Comparison of ENCODE assay signal across 18 mouse cellular contexts in genomic region chr16:26985796-26986195, GRCm38 (mm10). TPM values are rescaled to one million over a fixed set of nuclear protein-coding genes. Genes with fewer than 3 reads are reported as not detected.
DNase-seq lines count a peak whose midpoint lies in the region; ATAC-seq and TF ChIP-seq lines count a peak whose summit lies in the region.
"Had no signal": no experiment of that assay in that cellular context is flagged by ENCODE, and none has a peak within 500 bp of the region (broad histone marks: within the 10 kb centered on the region; RNA-seq: fewer than 3 reads in every experiment).

No protein-coding gene starts in this region.

- peak; percentile 4 for DNase-seq in kidney, adult 2 months
- DNase-seq in lung, postnatal 0 days (ENCODE audit: low spot score): no peak
- DNase-seq in lung, postnatal 10 days: no peak
- peak; percentile 44 for DNase-seq in ZHBTc4 (ENCODE audit: low read depth, low spot score)
- no peak for DNase-seq in stomach, postnatal 0 days (ENCODE audit: low spot score)
- DNase-seq in right cerebral cortex, postnatal 36 days (ENCODE audit: low spot score in 2 of 2): no peak
- DNase-seq: adrenal gland, postnatal 36 days; heart, adult 18-20 months; kidney, postnatal 25 days; layer of hippocampus, postnatal 36 days; thymus, postnatal 25 days had no signal

- no peak for TF ChIP-seq POLR2A in kidney, adult 2 months (IDR thresholded peaks at IDR 0.05; ENCODE audit: low read depth, low read length)

- no peak overlapping the region for H3K9ac ChIP-seq in kidney, embryonic 16.5 days (replicated peaks; ENCODE audit: low read length)
- H3K9ac ChIP-seq in lung, postnatal 0 days (replicated peaks; ENCODE audit: low read depth): no peak overlapping the region
- no peak overlapping the region for H3K9ac ChIP-seq in stomach, postnatal 0 days (ENCODE audit: low read length)
- H3K9ac ChIP-seq: embryonic facial prominence, embryonic 12.5 days; hindbrain, embryonic 14.5 days; midbrain, embryonic 12.5 days; stomach, embryonic 15.5 days had no signal

- TF ChIP-seq CTCF in kidney, adult 2 months (conservative IDR thresholded peaks at IDR 0.05; ENCODE audit: insufficient read depth, insufficient read length, low read depth, low read length): no peak
- TF ChIP-seq CTCF in lung, postnatal 0 days (IDR thresholded peaks at IDR 0.05): peak; percentile 42
- peak; percentile 60 for TF ChIP-seq CTCF in stomach, postnatal 0 days (IDR thresholded peaks at IDR 0.05; ENCODE audit: low read depth)

- no peaks in the 10 kb centered on the region for H3K4me1 ChIP-seq in kidney, adult 2 months (ENCODE audit: control insufficient read depth, insufficient read depth, low read length)
- H3K4me1 ChIP-seq in kidney, embryonic 16.5 days (ENCODE audit: insufficient read depth, low read length): no peaks in the 10 kb centered on the region
- H3K4me1 ChIP-seq in lung, postnatal 0 days (ENCODE audit: insufficient read depth, low read depth, low read length): no peaks in the 10 kb centered on the region
- H3K4me1 ChIP-seq in stomach, postnatal 0 days (replicated peaks; ENCODE audit: control insufficient read depth, insufficient read depth): no peaks in the 10 kb centered on the region
- H3K4me1 ChIP-seq: embryonic facial prominence, embryonic 12.5 days; forebrain, embryonic 10.5 days; midbrain, embryonic 12.5 days; stomach, embryonic 15.5 days had no signal

- WGBS in kidney, adult 2 months: 74% methylated on average over 1 of the region's 1 CpGs
- WGBS in kidney, embryonic 16.5 days: 81% methylated on average over 1 of the region's 1 CpGs
- WGBS in lung, postnatal 0 days: 66% methylated on average over 1 of the region's 1 CpGs
- 79% methylated on average over 1 of the region's 1 CpGs for WGBS in stomach, postnatal 0 days

- no peaks in the 10 kb centered on the region for H3K36me3 ChIP-seq in kidney, adult 2 months (ENCODE audit: control insufficient read depth, insufficient read depth, low read length)
- H3K36me3 ChIP-seq in kidney, embryonic 16.5 days (ENCODE audit: insufficient read depth, low read length): no peaks in the 10 kb centered on the region
- no peaks in the 10 kb centered on the region for H3K36me3 ChIP-seq in lung, postnatal 0 days (ENCODE audit: insufficient read depth, low read length)
- no peaks in the 10 kb centered on the region for H3K36me3 ChIP-seq in stomach, postnatal 0 days (ENCODE audit: control insufficient read depth, insufficient read depth, low read length)
- H3K36me3 ChIP-seq: embryonic facial prominence, embryonic 12.5 days; forebrain, embryonic 10.5 days; midbrain, embryonic 12.5 days; stomach, embryonic 15.5 days had no signal

- TF ChIP-seq EP300 in lung, postnatal 0 days (IDR thresholded peaks at IDR 0.05): no peak
- no peak for TF ChIP-seq EP300 in stomach, postnatal 0 days (optimal IDR thresholded peaks at IDR 0.05)

- H3K4me2 ChIP-seq in kidney, embryonic 16.5 days (replicated peaks; ENCODE audit: low read depth, low read length): no peak overlapping the region
- no peak overlapping the region for H3K4me2 ChIP-seq in lung, postnatal 0 days (replicated peaks; ENCODE audit: low read depth, low read length)
- H3K4me2 ChIP-seq in stomach, postnatal 0 days (replicated peaks; ENCODE audit: low read depth): no peak overlapping the region
- H3K4me2 ChIP-seq: embryonic facial prominence, embryonic 12.5 days; hindbrain, embryonic 14.5 days; midbrain, embryonic 12.5 days; stomach, embryonic 15.5 days had no signal

- no peaks in the 10 kb centered on the region for H3K27me3 ChIP-seq in kidney, adult 2 months (replicated peaks; ENCODE audit: control insufficient read depth, insufficient read depth, low read length)
- no peaks in the 10 kb centered on the region for H3K27me3 ChIP-seq in kidney, embryonic 16.5 days (ENCODE audit: insufficient read depth, low read length)
- H3K27me3 ChIP-seq in lung, postnatal 0 days (replicated peaks; ENCODE audit: insufficient read depth, low read length): no peaks in the 10 kb centered on the region
- no peaks in the 10 kb centered on the region for H3K27me3 ChIP-seq in stomach, postnatal 0 days (ENCODE audit: control insufficient read depth, insufficient read depth, low read length)
- H3K27me3 ChIP-seq: embryonic facial prominence, embryonic 12.5 days; midbrain, embryonic 12.5 days; stomach, embryonic 15.5 days had no signal

- no peaks in the 10 kb centered on the region for H3K9me3 ChIP-seq in kidney, embryonic 16.5 days (ENCODE audit: low read length)
- no peaks in the 10 kb centered on the region for H3K9me3 ChIP-seq in lung, postnatal 0 days (ENCODE audit: low read length)
- H3K9me3 ChIP-seq in stomach, postnatal 0 days (ENCODE audit: control insufficient read depth, low read length): no peaks in the 10 kb centered on the region
- H3K9me3 ChIP-seq: embryonic facial prominence, embryonic 12.5 days; forebrain, embryonic 10.5 days; midbrain, embryonic 12.5 days; stomach, embryonic 15.5 days had no signal

- no peak for ATAC-seq in kidney, embryonic 16.5 days (ENCODE audit: low FRiP score, low TSS enrichment)
- ATAC-seq in lung, postnatal 0 days: no peak
- no peak for ATAC-seq in stomach, postnatal 0 days (ENCODE audit: low FRiP score, low TSS enrichment)

- no peak overlapping the region for H3K4me3 ChIP-seq in kidney, adult 2 months (ENCODE audit: insufficient read depth, low read depth, low read length)
- H3K4me3 ChIP-seq in kidney, embryonic 16.5 days (ENCODE audit: low read length): no peak overlapping the region
- no peak overlapping the region for H3K4me3 ChIP-seq in lung, postnatal 0 days (ENCODE audit: low read depth, low read length)
- H3K4me3 ChIP-seq in stomach, postnatal 0 days (ENCODE audit: low read depth, low read length): no peak overlapping the region
- H3K4me3 ChIP-seq: embryonic facial prominence, embryonic 12.5 days; forebrain, embryonic 10.5 days; midbrain, embryonic 12.5 days; stomach, embryonic 15.5 days had no signal

- no peak overlapping the region for H3K27ac ChIP-seq in kidney, adult 2 months (ENCODE audit: insufficient read depth, low read depth, low read length)
- H3K27ac ChIP-seq in kidney, embryonic 16.5 days (ENCODE audit: low read length): no peak overlapping the region
- no peak overlapping the region for H3K27ac ChIP-seq in lung, postnatal 0 days (ENCODE audit: low read length)
- H3K27ac ChIP-seq in stomach, postnatal 0 days (replicated peaks): no peak overlapping the region
- H3K27ac ChIP-seq: embryonic facial prominence, embryonic 12.5 days; forebrain, embryonic 10.5 days; hindbrain, embryonic 14.5 days; midbrain, embryonic 12.5 days; stomach, embryonic 15.5 days had no signal

RNA-seq across cellular contexts. Expression of gene Gmnc, which starts 5.7 kb away (rescaled TPM):
- polyA plus RNA-seq in kidney, adult 2 months (2012; rRNA removed): 0.05 and 0.09 TPM in 2 replicates
- not detected in 2 replicates for polyA plus RNA-seq in kidney, embryonic 16.5 days (2015; fragmentation: Nextera tagmentation; extraction: Ambion mirVana)
- 0.17 and 0.39 TPM in 2 replicates for polyA plus RNA-seq in lung, postnatal 0 days (2015; fragmentation: Nextera tagmentation; extraction: Ambion mirVana)
- 0.04 TPM in 1 of 2 replicates, not detected in the other for polyA plus RNA-seq in stomach, postnatal 0 days (2015; fragmentation: Nextera tagmentation; extraction: Ambion mirVana)
- polyA plus RNA-seq: midbrain, embryonic 12.5 days; neural tube, embryonic 11.5 days had no signal

Comparison
In these comparisons a context has a peak if more than half of its experiments do, and no peak if none do; other contexts are left out.
1. DNase-seq: peak in kidney, adult 2 months (single experiment) and ZHBTc4 (single experiment); none in lung, postnatal 0 days (single experiment), lung, postnatal 10 days (single experiment), stomach, postnatal 0 days (single experiment) and right cerebral cortex, postnatal 36 days (0 of 2).